Mouse (Mus musculus): ENCODE results near the gene Tbx4.

Gene Tbx4

DNA sequence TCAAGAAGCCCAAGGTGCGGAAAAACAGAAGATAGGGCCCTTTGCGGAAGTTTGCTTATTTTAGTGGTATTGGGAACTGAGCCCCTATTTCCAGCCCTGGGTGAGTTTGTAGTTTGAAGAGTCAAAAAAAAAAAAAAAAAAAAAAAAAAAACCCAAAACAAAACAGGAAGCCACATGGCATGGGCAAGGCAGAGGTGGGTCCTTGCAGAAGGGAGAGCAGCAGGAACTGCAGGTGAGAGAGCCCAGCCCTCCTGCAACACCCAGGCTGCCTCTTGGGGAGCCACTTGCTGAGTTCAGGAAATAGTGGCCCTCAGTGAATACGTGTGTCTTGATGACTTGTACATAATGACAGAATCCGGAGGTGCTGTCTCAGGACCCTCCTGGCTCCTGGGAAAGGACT is 23.3 kb downstream of the Tbx4 start:
- no peak for DNase-seq (ENCODE audit: low spot score)

DNA sequence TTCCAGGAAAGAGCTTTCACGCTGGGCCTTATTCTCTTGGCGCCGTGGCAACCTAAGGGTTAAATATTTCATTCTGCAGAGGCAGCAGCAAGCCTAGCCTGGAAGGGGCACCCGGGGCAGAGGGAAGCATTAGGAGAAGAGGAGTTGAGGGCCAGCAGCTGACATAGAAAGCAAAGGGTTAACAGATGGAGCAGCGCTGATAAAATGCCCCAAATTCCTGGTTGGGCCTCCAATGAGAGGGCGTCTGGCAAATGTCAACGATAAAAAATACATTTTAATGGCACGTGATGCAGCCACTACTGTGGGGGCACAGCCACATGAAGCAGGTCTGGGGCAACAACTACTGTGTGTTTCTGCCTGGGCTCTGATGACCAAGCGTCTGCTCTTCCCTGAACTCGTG is 23.9 kb downstream of the Tbx4 start:
- DNase-seq (ENCODE audit: low spot score), result no peak

DNA sequence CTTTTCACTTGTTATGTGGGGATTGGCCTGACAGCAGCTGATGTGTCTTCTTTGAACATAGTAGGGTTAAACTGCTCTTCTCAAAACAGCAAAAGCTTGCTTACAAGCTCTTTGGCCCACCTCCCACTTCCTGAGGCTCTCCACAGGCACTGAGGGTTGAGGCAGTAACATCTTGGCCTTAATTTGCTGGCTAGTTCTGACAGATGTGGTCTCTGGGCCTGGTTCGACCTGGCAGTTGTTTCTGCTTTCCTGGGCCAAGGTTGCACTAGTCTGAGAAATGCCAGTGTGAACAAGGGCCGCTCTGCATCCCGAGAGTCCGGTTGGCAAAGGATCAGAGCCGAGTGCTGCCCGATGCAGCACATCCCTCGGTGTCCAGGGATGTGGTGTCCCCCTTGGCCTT is 27.3 kb downstream of the Tbx4 start:
- no peak for DNase-seq (ENCODE audit: low spot score)

DNA sequence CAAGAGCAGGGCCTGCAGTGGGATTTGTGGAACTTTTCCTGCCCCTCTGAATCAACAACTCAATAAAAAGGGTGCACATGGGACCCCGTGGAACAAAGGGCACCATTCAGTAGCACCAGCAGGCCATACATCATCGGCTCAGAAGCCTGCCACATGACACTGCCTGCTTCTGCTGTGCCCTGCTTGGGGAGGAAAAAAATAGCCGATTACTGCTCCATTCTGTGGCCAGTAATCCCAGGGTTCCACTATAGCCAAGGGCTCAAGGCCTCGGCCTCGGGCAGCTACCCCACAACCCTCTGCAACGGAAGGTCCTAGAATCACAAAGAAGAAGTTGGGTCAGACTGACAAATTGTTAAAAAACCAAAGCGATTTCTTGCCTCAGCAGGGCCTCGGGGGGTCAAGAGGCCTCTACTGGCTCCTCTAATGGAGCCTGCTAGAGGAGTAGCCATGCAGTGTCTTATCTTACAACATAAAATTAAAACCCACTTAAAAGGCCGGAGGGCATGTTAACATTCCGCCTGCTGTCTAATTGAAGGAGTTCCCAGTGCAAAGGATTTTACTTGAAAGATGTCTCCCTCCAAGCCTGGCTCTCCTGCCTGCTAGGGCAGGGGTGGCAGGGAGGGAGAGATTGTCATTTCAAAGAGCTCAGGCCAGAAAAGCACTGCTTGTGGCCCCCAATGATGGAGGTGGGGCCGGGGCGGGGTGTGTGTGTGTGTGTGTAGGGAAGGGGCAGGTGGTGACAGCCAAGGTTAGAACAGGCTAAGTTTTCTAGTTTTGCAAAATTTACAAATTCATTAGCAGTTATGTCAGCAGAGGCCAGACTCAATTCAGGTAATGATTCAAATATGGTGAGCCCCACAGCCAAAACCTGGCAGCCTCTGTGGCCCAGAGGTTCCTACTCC is 31.1 kb downstream of the Tbx4 start:
- DNase-seq (ENCODE audit: low spot score), result no peak

DNA sequence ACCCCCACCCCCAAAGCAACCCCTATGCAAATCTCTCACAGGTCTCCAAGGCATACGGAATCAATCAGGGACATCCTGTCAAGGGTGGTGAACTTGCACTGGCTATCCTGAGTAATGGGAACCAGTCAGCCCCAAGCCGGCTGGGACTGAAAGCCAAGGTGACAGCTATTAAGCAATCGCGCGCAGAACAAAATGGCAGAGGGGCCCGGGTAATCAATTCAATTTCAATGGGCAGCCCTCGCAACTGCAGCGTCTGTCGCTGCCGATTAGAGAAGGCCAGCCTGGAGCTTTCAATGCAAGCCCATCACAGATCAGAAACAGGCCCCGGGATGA is 31.7 kb downstream of the Tbx4 start:
- DNase-seq (ENCODE audit: low spot score), result no peak

DNA sequence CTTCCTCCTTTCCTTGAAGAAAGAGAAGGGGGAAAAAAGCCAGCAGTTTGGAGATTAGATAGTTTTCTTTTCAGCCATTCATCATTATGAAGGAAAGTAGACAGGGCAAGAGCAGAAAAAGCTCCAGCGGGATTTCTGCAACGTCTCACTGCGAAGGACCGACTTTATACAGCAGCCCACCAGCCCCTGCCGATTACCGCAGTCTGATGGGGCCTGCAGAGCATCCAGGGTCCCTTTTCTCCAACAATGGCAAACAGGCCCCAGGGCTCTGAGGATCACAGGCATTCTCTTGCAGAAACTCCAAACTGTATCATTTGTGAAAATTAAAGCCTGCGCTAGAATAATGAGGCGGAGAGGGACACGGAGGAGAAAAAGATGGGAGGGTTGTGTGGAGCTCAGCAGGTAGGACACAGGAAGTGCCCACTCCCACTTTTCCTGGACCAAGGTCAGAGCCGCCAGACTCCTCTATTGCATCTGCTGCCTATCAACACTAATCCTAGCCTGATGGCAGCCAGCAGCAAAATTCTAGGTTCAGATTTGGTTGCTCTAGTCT is 32.2 kb downstream of the Tbx4 start:
- no peak for DNase-seq (ENCODE audit: low spot score)

DNA sequence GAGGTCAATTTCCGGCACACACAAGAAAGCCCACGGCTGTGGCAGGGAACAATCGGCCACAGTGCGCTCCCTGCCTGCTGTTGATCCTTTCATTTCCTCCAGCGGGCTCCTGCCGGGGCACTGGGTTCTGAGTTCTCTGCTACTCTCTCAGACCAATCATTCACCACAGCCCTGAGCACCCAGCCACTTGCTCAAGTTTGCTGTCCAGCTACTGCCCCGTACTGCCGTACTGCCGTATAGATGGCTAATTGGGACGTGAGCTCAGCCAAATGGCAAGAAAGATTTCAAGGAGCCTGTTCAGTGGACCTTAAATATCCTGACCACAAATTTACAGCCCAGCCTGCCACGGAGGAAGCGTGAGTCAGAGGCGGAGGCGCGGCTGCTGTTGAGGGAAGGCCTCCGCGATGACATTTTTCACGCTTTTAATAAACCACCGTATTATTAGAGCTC is 39.1 kb downstream of the Tbx4 start:
- DNase-seq (ENCODE audit: low spot score), result no peak

DNA sequence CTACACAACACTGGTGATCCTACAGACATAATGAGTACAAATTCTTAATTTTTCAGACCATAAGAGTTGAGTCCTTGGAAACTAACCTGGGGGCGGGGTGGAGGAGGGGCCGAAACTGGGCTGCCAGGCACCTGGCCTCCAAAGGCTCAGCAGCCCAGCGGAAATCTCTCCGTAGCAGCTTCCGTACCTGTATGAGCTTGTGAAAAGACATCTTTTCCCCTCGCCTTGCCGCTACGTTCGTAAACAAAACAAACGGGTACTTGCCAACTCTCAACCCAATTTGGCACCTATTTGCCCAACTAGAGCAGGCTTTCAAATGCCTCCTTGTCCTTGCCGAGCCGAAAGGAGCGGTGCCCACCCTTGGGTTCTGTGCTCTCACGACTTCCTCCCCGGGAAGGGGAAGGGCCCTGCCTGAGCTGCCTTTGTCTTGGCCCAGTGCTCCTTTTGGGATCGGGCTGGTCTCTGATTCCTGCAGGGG is 40.1 kb downstream of the Tbx4 start:
- no peak for DNase-seq (ENCODE audit: low spot score)

DNA sequence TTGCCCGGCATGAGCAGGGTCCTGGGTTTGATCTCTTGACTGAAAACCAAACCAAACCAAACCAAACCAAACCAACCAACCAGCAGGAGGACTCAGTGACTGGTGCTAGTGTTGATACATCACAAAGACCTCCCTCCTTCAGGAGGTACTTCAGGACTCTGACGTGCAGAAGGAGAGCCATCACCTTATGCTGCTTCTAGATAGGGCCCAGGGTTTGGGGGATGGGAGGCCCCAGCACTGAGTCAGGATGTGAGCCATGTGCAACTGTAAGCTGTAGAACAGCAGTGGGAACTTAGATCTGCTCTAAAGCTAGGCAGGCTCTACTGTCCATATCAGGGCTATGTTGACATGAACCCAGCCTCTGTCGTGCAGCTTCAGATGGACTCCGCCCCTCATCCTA is 41.9 kb downstream of the Tbx4 start:
- DNase-seq (ENCODE audit: low spot score), result no peak

DNA sequence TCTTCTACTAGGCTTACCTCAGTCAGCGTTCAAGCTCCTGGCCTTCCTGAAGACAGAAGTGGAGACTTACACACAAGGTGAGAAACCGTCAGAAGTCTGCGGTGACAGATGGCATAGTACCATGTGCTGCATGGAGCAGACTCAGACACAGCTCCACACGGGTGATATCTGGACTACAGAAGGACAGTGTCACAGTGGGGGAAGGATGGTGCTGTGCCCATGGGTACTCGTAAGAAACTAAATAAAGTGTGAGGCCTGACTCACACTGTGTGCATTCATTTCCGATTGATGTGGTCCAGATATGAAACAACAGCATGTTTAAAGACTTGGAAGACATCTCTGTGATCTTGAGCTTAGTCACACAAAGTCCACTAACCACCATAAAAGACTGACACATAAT is 43.4 kb downstream of the Tbx4 start:
- DNase-seq (ENCODE audit: low spot score), result no peak

DNA sequence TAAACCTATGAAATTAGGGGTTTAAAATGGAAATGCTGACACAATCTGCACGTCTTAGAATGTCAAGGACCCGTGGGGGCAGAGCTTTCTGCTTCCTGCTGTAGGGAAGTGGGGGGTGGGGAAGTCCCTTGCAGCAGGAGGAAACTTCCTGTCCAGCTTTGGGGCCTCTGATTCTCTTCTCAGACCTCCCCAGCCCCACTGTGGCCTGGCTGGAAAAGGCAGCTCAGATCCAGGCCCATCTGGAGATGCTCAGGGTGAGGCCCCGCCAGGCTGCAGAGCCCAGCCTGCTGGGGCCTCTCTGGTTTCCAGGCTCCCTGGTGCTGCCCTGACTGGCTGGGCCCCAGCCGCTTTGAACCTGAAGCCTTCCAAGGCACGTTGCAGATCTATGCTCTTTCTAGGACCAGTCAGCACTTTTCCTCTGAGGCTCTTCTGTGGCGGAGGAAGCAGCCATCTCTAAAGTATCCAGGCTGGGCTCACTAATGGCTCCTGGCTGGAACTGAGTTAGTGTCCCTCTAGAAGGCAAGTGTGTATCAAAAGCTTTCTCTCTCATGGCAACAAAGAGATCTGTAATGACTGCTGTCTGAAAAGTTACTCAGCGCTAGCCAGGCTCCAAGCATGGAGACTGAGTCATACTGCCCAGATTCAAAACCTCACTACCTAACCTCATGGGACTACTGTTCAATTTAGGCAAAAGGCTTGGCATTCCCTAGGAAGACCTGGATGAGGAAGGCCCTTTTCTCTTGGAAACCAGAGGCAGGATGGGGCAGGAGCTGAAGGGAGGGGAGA is 55.8 kb downstream of the Tbx4 start:
- peak; percentile 43 for DNase-seq (ENCODE audit: low spot score)

DNA sequence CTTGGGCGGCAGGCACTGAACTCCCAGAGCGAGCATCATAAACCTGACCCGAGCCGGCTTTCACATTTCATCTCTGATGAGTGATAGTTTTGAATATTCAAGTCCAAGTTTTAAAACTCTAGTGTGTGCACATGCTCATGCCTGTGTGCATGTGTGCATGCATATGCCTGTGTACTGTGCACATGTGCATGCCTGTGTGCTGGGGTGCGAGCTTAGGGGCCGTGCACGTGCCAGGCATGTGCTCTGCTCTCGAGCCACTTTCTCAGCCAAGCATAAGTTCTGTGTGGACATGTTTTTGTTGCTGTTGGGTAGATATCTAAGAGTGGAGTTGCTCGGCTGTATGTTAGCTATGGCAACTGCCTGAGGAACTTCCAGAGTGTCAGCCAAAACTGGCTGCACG is 62.5 kb downstream of the Tbx4 start:
- no peak for DNase-seq (ENCODE audit: low spot score)

DNA sequence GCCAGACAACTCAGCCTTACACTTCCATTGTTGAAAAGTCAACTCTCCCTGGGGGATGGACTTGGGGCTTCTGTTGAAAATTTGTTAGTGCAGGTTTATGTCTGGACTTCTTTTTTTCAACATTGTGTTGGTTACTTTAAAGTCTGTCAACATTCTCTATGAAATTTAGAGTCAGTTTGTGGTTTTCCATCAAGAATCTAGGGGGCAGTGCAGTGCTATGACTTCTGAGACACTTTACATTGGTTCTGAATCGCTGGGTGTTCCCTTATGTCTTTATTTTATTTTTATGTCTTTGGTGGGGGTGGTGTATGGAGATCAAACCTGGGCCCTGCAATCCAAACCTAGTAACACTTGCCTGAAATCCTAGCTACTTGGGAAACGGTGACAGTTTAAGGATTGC is 63.5 kb downstream of the Tbx4 start:
- no peak for DNase-seq (ENCODE audit: low spot score)

DNA sequence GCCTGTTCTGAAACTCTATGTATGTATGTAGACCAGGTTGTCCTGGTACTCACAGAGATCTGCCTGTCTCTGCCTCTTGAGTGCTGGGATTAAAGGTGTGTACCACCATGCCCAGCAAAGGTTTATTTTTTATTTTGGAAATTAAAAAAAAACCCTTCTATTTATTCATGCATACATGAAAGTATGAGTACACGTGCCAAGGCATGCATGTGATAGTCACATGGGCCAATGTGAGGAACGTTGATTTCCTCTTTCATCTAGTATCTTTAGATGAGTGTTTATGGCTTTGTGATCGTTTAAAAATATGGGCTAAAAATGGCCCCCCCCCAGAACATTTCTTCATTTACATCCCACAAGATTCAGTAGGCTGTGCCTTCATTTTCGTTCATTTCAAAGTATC is 66.3 kb downstream of the Tbx4 start:
- DNase-seq (ENCODE audit: low spot score), result no peak

DNA sequence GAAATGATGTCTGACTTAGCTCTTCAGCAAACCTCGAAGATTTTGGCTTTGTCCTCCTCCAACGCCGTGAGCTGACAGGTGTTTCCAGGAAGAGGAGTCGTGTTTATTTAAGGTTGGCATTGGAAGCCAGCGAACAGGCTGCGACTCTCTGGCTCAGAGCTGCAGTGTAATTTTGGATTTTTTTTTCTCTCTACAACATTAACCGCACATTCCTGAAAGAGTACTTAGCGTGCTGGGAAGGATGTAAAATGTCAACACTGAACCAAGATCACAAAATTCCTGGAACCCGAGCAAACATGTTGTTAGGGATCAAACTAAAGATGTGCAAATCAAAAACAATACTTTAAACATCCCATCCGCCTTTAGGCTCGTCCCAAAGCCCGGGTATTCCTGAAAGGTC is 69.4 kb downstream of the Tbx4 start:
- no peak for DNase-seq (ENCODE audit: low spot score)

DNA sequence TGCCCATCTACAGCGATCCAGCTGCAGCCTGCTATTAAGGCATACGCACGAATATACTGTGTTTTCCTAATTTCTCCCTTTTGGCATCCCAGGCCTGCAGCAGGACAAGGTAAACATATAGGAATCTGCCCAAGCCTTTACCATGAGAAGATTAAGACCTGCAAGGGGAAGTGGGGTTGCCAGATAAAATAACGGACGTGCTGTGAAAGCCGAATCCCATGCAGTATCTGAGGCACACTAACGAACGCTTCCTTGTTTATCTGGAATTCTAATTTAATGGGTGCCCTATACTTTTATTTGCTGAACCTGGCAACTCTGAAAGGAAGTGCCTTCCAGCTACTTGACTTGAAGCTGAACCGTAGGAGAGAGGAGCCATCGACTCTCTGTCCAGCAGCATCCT is 70.2 kb downstream of the Tbx4 start:
- no peak for DNase-seq (ENCODE audit: low spot score)

DNA sequence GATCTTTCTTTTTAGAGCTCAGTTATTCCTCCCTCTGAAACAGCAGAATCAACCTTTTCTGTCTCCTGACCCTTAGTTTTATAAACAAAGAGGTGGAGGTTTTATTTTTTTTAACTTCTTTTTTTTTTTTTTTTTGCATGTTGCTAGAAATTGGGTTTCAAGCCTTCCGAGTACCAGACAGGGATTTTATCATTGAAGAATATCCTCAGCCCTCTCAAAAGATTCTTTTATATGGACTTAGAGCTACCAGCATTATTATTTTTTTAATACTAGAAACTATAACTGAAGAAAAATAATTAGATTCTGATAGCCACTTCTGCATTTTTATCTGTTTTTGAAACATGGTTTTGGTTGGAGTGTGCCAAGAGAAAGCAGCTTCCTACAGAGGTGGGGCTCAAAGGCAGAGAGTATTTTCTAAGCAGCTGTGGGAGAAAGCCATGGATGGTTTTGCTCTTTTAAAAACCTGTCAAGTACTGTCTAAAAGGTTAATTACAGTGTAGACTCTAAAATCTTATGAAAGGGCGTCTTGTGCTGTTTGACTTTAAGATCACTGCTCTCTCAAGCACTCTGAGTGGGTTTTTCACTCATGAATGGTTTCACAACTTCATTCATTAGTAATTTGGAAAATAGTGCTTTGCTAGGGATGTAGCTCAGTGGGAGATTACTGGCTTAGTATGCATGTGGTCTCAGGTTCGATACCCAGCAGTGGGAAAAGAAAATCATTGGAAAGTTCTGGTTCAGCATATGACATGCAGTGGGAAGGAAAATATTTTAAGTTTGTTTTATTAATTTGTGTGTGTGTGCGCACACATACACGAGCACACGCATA is 70.9 kb downstream of the Tbx4 start:
- no peak for DNase-seq (ENCODE audit: low spot score)

DNA sequence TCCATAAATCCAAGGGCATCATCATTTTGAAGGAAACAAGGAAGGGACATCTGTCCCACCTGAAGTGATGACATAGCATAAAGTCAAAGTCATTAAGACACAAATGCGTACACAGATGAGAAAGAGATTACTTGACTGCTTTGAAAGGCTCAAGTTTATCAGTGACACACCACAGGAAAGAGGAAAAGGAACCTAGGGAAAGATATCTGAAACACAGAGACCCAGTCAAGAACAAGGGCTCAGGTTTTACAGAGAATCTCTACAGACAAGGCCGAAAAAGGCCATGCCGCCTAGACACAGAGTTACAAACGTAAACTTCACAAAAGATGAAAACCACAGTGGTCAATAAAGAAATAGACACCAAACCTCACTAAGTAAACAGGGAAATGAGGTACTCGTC is 73.6 kb downstream of the Tbx4 start:
- DNase-seq (ENCODE audit: low spot score), result no peak

DNA sequence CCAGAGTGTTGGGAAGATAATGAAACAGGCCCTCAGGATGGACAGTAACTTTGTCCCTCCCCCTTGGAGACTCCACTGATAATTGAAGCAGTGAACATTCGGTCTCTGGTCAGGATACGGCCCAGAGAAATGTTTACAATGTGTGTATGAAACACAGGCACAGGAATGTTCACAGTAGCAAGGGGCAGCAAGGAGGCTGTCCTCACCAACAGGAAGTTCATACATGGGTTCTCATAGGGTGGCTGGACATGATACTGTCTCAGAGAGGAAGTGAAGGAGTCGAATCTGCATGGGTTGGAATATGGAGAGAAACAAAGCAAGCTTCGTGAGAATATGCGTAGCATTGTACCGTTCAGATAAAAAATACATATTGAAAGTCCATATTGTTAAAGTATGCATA is 74.1 kb downstream of the Tbx4 start:
- DNase-seq (ENCODE audit: low spot score), result no peak

DNA sequence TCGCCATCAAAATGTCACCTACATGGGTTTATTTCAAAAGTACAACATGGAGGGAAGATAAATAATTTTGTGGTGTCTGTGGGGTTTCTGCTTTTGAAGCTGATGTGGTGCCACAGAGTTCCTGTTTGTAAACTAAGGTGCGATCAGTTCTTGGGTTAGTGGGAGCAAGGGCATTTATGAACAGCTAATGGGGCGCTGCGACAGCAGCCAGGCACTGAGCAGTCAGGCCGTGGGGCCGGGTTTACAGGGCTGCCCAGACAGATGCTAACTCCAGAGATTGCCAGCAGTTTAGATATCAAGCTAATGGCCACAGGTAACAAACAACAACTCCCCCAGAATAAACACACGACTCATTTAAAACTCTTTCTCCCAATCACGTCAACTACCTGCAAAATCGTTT is 75.3 kb downstream of the Tbx4 start:
- DNase-seq (ENCODE audit: low spot score), result no peak
